Mouse (Mus musculus) T-helper 1 cell (primary cell): ENCODE data around the gene Tex261.
"Not testable (repeated sequence)": the region's sequence is repeated elsewhere in the genome, so short reads cannot be mapped to it uniquely, and the experiment has no call there.

Source experiments
- in situ Hi-C: fragments of 300-600 bp; cut with MboI, MseI; formaldehyde crosslinking; loops from one replicate; pipeline ENCODE4 v1.15.1; 2025; ENCODE audit warnings: high pct_unique_total_duplicates

Tex261 gene

DNA sequence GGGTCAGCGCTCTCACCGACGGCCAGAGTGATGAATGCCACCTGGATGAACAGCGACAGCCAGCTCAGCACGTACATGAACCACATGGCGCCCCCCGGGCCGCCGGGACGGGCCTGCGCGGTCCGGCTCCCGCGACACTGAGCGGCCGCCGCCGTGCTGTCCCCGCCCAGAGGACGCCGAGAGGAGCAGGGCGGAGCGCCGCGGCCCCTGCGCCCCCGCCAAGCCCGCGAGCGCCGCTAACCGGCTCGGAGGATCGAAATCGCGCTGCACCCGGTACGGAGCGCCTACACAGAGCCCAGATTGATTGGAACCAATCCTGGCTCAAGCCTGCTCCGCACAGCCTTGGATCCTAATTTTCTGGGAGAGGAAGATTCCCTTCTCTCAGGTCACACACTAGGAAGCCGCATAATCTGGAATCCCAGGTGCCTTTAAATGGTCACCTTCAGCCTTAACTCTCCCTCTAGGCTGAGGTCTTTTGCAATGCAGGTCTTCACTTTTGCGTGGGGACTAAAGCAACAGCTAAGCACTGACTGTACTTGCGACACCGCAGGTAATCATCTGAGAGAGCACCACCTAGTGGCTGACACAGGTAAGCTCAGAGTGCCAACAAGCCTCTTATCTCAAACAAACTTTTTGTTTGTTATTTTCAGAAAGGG is at the start of gene Tex261:
Gene Tex261, minus strand, starts transcription at position 176 of the 656 bp plus-strand sequence.
- in situ Hi-C loops, result no loop called here

DNA sequence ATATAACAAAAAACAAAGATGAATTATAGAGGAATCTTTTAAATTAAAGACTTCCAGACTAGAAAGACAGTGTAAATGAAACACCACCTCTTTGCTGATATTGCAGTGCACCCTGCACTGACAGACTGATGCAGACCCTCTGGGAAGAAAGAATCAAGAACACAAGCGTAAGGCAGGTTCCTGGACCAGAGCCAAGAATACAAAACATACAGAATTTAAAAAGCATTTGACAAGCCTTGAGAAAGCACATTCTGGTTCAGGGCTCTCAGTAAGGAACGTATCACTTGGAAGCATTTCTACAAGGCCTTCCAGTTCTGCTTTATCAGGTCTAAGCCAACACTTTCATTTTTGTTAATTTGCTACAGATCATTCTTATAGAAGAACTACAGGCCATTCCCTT is 46.2 kb upstream of the Tex261 start:
- in situ Hi-C loops, result loop anchor here (25.0 kb wide), 1 partner anchor 1765 kb away; the partner anchor contains the start of gene Alms1

DNA sequence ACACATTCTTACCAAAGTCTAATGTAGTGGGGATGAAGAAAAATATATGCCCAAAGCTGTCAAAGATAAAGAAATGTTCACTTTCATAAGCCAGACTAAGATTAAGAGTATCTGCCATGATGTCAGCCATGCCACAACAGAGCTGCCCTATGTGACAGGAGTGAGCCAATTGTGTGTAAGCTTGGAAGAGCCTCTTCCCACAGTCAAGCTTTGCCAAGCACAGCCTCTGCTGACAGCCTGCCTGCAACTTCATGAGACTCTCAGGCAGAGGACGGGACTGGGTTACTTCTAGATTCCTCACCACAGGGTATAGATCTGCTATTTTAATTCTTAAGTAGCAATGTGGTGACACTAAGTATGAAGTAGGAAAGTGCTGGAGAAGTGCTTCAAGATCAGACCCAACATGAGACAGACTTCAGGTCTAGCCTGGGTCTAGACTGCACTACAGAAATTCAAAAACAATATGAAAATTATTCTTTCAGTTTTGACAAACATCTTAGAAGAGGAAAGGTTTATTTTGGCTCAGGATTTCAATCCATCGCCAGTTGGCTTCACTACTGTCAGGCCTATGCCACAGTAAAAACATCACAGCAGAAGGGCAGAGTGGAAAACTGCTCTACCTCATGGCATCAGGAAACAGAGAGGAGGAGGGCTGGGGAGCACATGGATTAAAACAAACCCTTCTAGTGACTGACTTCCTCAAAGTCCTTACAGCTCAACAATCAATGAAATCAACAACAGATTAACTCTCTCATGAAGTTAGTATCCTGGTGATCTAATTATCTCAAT is 45.3 kb upstream of the Tex261 start:
- in situ Hi-C loops, result loop anchor here (25.0 kb wide), 1 partner anchor 1766 kb away; the partner anchor contains the start of gene Alms1

DNA sequence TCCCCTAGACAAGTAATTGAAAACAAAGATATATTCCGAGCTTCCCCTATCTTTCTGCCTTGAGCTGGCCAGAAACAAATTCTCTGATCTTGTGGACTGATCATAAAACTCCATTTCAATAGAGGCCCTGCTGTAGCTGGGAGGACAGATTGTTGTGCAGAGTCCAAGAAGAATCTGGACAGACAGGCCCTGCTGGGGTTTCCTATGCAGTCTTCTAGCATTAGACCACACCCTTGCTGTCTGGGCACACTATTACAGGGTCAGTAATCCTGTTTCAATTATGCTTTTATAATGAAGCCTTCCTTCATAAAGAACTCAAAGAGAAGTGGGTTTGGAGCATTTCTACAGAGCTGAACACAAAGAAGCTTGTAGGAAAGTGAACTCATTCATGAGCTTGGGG is 43.4 kb upstream of the Tex261 start:
- in situ Hi-C loops, result loop anchor here (25.0 kb wide), 1 partner anchor 1768 kb away; the partner anchor contains the start of gene Alms1

DNA sequence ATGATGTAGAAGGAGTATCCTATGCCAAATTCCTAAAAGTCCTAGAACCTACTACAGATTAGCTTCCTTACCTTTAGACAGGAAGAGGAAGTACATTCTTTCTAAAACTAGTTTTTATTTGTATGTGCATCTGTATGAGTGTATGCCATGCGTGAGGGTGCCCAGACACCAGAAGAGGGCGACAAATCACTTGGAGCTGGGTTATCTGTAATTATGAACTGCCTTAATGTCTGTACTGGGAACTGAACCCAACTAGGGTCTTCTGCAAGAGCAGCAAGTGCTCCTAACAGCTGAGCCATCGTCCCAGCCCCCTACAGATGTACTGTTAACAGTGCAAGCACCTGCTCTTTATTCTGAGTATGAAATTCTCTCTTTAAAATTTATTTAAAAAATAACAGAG is 40.2 kb upstream of the Tex261 start:
- in situ Hi-C loops, result loop anchor here (25.0 kb wide), 1 partner anchor 1772 kb away; the partner anchor contains the start of gene Alms1

DNA sequence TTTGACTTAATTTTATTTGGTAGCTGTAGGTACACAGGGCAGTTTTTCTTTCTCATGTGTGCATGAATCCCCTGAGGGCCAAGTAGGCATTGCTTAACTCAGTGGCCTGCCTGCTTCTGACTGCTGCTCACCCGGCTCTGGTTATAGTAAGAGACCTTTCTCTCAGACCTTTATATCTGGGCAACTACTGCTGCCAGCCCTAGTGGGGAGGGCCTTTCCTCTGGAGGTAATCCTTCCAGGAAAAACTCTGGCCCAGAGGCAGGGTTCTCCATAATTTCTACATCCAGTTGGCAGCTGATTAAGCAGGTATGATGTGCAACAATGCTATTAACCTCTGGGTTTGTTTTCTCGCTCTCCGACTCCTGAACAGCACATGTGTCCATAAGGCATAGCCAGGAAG is 27.2 kb upstream of the Tex261 start:
- in situ Hi-C loops, result loop anchor here (25.0 kb wide), 1 partner anchor 1784 kb away; the partner anchor contains the start of gene Alms1

DNA sequence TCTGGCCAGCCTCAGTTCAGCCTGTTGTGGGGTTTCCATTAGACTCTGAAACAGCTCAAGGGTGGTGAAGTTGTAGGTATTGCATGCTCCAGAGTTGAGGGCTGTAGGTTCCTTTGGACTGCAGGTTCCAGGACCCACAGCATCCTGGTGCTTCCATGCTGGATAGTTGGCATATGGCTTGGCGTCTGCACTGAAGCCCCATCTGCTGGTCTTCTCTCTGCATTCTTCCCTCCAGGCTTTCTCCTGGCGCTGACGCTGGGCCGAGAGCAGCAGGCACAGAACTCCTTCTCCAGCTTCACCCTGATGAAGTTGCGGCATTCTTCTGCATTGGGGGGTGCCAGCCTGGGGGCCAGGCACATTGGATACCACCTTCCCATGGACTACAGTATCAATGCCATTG is 26.4 kb upstream of the Tex261 start:
- in situ Hi-C loops, result loop anchor here (25.0 kb wide), 1 partner anchor 1785 kb away; the partner anchor contains the start of gene Alms1

DNA sequence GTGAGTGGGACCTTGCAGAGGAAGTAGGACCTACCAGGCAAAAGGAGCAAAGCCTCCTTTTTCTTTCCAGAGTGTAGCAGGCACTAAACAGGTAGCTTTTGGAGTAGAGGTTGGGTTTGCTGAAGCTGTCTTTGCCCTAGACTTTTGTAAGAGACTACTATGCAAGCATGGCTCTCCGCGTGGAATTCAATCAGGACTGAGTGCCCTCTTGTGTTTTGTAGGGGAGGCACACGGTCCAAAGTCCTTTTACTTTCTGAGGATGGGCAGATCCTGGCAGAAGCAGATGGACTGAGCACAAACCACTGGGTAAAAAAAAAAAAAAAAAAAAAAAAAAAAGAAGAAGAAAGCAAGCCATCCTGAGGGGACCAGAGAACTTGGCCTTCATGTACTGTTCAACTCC is 21.1 kb upstream of the Tex261 start:
- in situ Hi-C loops, result no loop called here

DNA sequence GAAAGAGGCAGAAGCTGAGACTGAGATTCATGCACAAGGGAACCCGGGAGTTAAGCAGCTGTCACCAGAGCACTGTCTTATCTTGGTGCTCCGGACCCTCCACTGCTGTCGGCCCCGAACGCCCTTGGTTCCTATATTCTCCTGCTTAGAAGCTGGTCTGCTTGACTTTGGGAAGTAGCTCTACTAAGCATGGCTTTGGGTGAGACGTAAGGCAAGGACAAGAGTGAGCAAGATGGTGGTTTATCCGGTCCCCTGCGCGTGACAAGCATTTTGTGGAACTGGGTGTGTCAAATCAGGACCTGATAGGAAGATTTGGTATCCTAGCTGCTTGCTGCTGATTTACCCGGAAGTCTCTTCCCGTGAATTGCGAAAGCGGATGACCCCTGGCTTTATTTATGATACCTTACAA is 19.9 kb upstream of the Tex261 start:
- in situ Hi-C loops, result no loop called here

DNA sequence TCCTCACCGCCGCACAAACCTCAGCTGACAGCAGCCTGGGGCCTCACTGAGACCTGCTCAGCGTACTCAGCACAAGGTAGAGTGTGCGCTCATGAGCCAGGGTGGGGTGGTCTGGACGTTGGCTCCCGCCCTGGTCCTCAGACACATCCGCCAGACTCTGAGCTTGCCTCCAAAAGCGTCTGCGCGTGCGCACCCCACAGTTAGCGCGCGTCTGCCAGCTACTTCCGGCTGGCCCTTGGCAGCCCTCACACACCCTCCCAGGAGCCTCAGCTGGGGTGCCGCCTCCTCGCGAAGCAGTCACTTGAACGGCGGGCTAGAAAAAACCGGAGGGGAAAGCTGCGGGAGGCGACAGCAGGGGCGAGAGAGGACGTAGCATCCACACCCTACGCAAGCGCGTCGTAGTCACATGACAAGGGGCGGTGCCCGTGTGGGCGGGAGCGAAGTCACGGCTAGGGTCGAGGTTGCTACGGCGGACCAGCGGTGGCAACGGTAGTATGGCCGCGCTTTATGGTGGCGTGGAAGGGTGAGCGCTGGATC is 19.2 kb upstream of the Tex261 start, which contains the start of gene Nagk:
Gene Nagk, plus strand, starts transcription at position 223 of the 537 bp plus-strand sequence.
- in situ Hi-C loops, result no loop called here

DNA sequence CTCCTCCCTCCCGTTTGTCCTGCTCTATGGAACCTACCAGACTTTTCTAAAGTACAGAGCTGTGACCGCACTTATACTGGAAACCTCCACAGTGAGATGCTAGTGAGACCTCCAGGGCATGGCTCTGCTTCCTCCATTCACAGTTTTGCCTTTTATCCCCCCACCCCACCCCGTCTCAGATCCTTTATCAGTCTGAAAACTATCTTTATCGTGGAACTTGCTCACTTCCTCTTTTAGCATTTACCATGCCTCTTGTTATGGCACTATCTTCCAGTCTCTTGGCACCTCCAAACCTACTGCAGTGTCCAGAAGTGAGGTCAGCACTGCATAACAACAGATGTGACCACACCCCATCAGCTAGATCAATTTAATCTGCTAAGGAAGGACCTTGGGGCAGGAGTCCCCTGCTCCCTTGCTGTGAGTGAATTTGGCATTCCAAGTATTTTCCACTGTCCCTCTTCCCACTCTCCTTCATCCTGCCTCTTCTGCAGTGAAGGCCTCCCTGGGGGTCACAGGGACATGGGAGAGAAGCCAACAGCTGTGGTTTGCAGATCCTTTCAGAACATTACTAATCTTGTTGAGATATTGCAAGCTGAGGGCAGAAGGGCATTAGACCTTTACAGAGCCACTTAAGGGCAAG is 15.8 kb upstream of the Tex261 start:
- in situ Hi-C loops, result no loop called here

DNA sequence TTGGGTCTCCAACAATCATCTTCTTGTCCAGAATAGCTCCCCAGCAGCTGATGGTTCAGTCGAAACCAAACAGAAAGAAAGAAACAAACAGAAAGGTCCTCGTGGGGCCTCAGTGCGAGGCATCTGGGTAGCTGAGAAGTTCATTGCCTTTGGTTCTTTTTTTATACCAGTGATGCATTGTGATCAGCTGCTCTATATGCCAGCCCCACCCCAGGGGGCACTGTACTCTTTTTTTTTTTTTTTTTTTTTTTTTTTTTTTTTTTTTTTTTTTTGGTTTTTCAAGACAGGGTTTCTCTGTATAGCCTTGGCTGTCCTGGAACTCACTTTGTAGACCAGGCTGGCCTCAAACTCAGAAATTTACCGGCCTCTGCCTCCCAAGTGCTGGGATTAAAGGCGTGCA is 14.9 kb upstream of the Tex261 start:
- in situ Hi-C loops, result not testable (repeated sequence)

DNA sequence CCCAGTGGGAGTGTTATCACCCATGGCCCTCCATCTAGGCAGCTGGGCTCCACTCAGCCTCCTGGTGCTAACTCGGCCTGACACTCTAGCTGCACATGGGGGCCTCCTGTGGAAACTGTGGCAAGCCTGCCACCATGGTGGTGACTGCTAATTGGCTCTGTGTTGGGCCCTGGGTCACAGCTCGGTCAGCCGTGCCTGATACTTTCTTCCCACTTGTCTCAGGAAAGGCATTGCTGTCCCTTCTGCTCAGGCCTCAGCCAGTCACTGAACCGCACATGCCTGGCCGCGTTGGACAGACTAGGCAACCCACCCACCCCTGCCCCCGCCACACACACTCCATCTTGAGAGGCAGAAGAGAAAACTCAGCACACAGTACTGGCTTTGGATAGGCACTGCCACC is 12.9 kb upstream of the Tex261 start:
- in situ Hi-C loops, result no loop called here

DNA sequence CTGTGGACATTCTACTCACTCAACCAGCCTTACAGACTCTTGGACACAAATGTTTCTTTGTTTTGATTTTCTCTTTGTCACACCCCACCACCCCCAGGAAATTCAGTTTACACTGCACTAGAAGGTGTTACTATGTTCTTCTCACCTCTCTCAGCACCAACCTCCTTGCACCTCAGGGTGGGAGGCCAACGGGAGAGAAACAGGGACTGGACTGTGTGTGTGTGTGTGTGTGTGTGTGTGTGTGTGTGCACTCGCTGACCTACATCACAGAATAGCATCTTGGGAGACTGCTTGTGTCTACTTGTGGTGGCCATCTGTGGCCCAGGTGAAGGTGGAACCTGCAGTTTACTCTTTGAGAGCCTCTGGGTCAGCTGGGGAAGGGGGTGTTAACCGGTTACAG is 10.8 kb upstream of the Tex261 start:
- in situ Hi-C loops, result no loop called here

DNA sequence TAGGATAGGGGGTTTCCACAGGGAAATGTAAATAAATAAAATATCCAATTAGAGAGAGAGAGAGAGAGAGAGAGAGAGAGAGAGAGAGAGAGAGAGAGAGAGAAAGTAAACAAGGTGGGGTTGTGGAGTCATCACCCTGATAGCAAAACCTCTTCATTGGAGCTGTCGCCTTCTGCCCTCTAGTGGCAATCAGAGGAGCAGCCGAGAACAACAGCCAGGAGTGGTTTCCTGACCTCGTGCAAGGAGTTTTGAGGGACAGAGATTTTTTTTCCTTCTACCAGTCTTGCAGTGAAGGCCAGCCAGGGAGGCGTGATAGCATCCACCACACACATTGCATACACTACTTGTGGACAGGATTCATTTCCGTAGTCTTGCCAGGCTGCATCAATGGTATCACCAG is 3.4 kb upstream of the Tex261 start:
- in situ Hi-C loops, result no loop called here

DNA sequence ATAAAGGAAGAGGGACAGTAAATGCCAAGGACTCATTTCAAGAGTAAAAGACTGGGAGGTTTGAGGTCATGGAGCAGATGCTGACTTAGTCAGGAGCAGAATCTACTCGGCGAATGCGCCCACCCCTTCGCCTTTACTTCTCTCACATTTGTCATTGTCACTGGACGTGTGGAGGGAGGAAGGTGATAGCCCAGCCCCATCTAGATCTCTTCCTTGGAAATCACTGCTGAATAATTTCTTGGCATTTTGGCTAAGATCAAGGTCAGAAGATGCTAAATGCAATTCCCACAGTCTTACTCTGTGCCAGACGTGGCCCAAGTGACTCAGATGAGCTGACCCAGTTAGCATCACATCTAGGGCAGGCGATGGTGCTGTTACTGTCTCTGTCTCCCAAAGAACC is 2.7 kb upstream of the Tex261 start:
- in situ Hi-C loops, result no loop called here

DNA sequence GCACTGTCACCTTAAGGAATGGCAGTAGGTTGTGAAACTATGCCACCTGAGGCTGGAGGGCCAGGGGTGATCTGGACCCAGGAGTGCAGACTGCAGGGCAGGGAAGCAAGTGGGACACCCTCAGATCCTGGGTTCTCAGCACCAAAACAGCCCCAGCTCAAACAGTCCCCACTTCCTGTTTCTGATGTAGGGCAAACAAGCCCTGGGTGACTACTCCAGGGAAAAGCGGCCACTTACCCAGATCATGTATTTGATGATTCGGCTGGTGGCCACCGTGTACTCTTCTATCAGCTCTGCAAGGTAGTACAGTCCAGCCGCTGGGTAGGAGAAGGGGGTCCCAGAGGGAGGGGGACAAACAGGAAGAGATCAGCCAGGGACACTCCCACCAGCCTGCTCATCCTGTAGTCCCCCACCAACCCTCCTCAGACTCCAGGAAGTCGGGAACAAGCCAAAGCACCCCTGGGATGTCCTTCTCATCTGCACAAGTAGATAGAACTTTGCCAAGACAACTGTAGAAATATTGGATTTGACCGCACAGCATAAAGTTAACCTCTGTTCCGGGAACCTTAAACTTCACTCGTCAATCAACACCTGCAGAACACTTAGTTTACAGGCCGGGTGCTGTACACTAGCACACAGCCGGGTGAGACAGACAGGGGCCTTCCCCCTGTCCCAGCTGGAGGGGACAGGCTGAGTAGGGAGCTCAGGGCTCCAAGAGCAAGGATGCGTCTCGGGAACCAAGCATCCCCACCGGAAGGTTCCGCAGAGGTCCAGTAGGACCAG is 641 bp downstream of the Tex261 start:
- in situ Hi-C loops, result no loop called here

DNA sequence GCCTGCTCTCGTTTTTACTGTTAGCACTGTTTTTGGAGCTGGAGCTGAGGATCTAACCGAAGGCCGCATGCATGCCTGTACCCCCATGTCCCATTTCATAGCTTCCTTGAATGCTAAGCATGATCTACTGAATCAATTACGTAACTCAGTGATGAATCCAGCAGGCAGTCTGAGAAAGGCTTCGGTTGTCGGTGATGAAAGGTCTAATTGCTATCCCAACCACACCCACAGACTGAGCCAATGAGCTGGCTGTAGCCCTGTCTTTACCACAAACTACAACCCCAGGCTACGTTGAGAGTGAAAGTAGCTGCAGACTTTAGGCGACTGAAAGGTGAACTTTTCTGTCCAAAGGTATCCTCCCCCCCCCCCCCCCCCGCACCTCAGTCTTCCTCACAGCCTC is 1.5 kb downstream of the Tex261 start:
- in situ Hi-C loops, result no loop called here

DNA sequence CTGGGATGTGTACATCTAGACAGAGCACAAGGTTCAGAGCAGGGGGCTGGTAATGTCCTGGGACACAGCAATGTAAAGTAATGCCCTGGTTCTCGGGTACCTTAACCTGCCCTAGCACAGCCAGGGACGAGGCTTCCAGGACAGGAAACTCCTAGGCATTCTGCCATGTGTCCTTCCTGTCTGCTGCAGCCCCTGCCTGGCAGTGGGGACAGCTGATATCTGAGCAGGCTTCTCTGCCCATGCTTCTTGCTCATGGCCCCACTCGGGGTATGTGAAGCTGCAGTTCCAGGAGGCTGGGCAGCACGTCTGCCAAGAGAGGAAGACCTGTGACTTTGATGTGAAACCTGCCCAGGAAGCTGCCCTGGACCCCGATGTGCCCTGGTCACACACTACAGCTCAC is 7.1 kb downstream of the Tex261 start:
- in situ Hi-C loops, result no loop called here

DNA sequence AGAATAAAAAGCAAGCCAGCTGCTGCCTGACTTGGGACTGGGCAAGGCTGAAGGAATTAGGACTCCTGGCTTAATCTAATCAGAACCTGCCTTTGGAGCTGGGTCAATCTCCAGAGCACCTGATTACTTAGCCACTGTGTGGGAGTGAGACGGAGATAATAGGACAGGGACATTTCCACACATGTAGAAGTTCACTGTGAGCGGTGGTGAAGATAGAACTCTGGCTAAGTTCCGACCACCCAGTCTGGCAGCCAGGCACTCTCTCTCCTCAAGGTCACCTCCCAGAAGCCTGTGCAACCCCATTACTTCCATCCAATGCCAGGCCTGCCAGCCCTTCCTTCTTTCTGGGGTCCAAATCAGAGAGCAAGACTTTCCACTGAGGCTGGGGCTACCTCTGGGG is 8.6 kb downstream of the Tex261 start:
- in situ Hi-C loops, result no loop called here

DNA sequence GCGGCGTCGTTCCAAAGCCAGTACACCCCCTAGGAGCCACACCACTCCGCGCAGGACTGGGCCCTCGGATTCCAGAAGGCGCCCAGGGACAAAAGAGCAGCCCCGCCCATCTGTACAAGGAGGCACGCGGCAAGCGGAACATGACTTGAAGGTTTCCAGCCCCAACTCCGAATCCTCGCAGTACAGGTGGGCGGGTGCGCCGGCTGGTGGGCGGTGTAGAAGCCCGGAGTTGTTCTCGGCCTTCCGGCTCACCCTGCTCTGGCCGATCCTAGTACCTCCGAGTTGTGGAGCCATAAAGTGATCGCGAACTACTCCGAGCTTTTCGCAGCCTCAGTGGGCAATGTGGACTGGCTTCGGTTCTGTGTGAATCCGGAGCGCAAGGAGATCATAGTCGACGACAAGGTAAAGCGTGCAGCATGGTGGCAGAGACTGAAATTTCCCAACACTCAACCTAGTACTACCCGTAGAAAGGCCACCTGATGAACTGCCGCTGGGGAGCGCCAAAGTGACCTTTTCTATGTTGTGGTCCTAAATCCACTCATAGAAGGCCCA is 12.7 kb downstream of the Tex261 start:
- in situ Hi-C loops, result no loop called here
